Mouse (Mus musculus) cerebellum, adult 11-12 months (tissue): ENCODE results near the gene Gm13691.
"Not testable (repeated sequence)": the region's sequence is repeated elsewhere in the genome, so short reads cannot be mapped to it uniquely, and the experiment has no call there.

Experiments
- DNase-seq: peaks from one replicate; pipeline ENCODE4 v3.0.0; 2022

The Gm13691 gene

GRCm38 (mm10) chr2:84037304-84037703 is 47.0 kb downstream of the Gm13691 start:
- DNase-seq: no peak

- DNase-seq: not testable (repeated sequence)
Measured at GRCm38 (mm10) chr2:84037943-84038342, 47.6 kb downstream of the Gm13691 start.

- no peak for DNase-seq
Measured at GRCm38 (mm10) chr2:84039277-84039676, 48.9 kb downstream of the Gm13691 start.
